Mouse (Mus musculus): ENCODE measurements around the gene Bri3. TPM values are rescaled to one million over a fixed set of nuclear protein-coding genes. Genes with fewer than 3 reads are reported as not detected.
A peak's percentile ranks its signal among the peaks of the same experiment; 100 is the strongest.

The Bri3 gene
- total RNA-seq, 2 experiments from 2014 or later = 64.7 to 65.3 TPM

DNA sequence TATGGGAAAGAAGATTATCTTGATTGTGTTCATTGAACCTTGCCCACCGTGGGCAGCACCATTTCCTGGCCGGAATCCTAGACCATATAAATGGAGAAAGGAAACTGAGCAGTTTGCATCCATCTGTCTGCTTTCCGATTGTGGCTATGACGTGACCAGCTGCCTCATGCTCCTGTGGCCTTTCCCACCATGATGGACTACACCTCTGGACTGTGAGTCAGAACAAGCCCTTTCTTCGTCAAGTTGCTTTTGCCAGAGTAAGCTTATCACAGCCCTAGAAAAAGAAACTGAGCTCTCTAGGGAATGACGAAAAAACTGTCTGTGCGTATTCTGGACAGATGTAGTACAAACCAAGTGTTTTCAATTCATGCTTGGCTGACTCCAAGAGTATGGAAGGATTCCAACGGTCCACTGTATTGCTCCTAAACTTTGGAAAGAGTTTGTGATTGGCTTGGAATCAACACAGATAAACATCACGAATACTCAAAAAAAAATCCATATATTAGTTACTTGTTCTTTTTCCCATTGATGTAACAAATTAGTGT lies 124.5 kb downstream of the Bri3 start:
- H3K4me3 ChIP-seq = no peak overlapping the region
- no peak for TF ChIP-seq CTCF (conservative IDR thresholded peaks at IDR 0.05)
- no peak for DNase-seq (ENCODE audit: low spot score in 2 of 2)

DNA sequence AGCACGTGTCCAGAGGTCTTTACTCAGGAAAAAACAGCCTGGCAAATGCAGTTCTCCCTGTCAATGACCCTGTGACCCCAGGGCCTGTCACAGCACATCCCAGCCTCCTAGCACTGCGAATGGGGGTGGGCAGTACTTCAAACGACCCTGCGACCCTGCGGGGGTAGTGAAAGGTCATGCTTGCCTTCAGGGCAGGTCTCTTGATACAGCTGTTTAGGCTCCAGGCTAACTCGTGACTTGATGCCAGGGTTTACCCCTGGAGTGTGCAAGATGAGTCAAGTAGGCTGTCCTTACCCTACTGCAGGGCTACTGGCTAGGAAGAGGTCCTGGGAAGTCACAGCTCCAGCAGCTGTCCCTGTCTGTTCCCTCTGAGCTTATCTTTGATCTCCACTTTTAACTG lies 126.7 kb downstream of the Bri3 start:
- H3K27ac ChIP-seq = no peak overlapping the region
- no peak overlapping the region for H3K4me3 ChIP-seq
- no peak for TF ChIP-seq CTCF (conservative IDR thresholded peaks at IDR 0.05)
- no peak for DNase-seq (ENCODE audit: low spot score in 2 of 2)

More for the DNA sequence above, 124.5 kb downstream of the Bri3 start:
- H3K27ac ChIP-seq = no peak overlapping the region

DNA sequence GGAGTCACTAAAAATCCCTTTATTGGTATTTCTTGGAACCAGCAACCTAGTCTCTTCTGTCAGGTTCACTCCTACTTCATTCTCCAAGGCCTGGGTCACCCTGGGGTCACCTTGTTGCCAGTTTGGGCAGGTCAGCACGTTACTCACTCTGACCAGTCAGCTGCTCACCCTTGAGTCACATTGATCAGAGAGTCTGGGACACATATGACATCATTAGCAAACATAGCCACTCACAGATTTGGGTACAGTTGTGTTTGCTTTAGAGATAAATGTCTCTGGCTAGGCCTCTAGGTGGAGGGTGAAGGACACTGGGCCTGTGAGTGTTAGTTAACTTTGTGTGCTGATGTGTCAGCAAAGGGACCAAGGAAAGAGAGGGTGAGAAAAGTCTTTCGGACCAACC lies 127.9 kb downstream of the Bri3 start:
- no peak overlapping the region for H3K27ac ChIP-seq
- no peak for DNase-seq (ENCODE audit: low spot score in 2 of 2)
- H3K4me3 ChIP-seq = no peak overlapping the region
- TF ChIP-seq CTCF (conservative IDR thresholded peaks at IDR 0.05) = no peak

DNA sequence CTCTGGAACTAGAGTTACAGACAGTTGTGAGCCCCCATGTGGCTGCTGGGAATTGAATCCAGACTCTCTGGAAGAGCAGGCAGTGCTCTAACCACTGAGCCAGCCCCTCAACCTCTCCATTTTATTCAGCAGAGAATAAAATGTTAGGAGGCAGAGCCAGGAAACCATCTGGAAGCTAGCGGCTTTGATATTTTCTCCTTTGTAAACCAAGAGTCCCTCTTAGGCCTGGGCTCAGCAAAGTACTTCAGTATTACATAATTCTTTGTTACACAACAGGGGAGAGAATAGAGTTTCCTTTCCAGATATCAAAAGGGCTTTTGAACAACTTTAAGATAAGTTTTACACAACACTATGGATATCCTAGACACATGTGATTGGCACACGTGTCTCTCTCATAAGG lies 128.6 kb downstream of the Bri3 start:
- Histone ChIP-seq H3K27ac (0 out of 2 replicates have a peak overlapping the region, but pooled peaks have one; percentile 36), H3K4me3 (no peak overlapping the region)
- no peak for TF ChIP-seq CTCF (conservative IDR thresholded peaks at IDR 0.05)
- no peak for DNase-seq (ENCODE audit: low spot score in 2 of 2)

DNA sequence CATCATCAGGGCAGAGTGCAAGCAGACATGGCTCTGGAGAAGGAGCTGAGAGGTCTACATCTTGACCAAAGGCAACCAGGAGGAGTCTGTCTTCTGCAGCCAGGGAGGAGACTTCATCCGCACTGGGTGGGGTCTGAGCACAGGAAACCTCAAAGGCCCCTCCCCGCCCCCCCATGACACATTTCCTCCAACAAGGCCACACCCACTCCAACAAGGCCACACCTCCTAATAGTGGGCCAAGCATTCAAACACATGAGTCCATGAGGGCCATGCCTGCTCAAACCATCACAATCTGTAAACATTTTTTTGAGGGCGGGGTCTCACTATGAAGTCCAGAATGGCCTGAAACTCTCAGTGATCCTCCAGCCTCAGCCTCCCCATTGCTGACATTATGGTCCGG lies 135.2 kb downstream of the Bri3 start:
- TF ChIP-seq CTCF (conservative IDR thresholded peaks at IDR 0.05) = no peak
- no peak for DNase-seq (ENCODE audit: low spot score in 2 of 2)
- no peak overlapping the region for H3K27ac ChIP-seq
- H3K4me3 ChIP-seq = no peak overlapping the region

DNA sequence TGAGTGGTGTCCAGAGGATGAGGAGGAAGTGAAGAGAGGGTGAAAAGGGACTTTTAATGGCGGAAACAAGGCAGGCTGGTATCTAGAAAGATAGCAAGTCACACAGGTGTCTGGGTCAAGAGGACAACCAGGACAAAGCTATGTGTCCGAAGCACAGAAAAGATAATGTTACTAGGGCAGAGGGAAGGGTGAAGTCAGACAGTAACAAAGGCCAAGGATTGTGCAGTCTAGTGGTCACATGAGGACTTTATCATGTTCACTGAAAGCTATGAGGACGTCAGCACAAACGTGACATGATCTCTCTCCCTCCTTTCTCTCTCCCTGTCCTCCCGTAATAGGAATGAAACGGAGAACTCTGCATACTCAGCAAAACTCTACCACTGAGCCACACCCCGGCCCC lies 136.5 kb downstream of the Bri3 start:
- Histone ChIP-seq H3K27ac (no peak overlapping the region), H3K4me3 (no peak overlapping the region)
- no peak for TF ChIP-seq CTCF (conservative IDR thresholded peaks at IDR 0.05)
- no peak for DNase-seq (ENCODE audit: low spot score in 2 of 2)

DNA sequence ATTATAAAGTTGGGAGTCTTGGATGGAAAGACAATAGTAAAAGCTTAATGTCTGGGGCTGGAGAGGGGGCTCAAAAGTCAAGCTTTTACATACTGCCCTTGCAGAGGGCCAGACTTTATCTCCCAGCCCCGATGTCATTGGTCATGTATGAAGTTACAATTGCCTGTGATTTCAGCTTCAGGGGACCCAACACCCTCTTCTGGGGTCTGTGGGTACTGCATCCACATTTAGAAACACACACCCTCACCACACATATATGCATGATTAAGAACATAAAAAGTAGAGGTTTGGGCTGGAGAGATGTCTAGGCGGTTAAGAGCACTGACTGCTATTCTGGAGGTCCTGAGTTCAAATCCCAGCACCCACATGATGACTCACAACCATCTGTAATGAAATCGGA lies 137.5 kb downstream of the Bri3 start:
- Histone ChIP-seq H3K27ac (no peak overlapping the region), H3K4me3 (no peak overlapping the region)
- no peak for DNase-seq (ENCODE audit: low spot score in 2 of 2)
- TF ChIP-seq CTCF (conservative IDR thresholded peaks at IDR 0.05) = peak; percentile 64

DNA sequence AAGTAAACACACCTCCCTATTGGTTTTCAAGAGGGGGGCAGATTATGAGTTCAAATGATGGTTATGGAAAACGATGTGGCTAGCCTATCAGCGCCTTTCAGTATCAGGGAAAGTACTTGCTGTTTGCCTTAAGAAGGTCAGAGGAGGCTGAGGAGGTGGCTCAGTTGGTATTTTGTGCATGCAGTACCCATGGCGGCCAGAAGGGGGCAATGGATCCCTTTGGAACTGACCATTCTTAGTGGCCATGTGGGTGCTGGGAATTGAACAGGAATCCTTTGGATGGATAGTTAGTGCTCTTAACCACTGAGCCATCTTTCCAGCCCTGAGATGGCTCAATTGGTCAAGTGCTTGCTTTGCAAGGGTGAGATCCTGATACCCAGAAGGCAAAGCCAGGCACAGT lies 139.7 kb downstream of the Bri3 start:
- no peak for DNase-seq (ENCODE audit: low spot score in 2 of 2)
- TF ChIP-seq CTCF (conservative IDR thresholded peaks at IDR 0.05) = peak; percentile 67
- Histone ChIP-seq H3K27ac (no peak overlapping the region), H3K4me3 (no peak overlapping the region)

DNA sequence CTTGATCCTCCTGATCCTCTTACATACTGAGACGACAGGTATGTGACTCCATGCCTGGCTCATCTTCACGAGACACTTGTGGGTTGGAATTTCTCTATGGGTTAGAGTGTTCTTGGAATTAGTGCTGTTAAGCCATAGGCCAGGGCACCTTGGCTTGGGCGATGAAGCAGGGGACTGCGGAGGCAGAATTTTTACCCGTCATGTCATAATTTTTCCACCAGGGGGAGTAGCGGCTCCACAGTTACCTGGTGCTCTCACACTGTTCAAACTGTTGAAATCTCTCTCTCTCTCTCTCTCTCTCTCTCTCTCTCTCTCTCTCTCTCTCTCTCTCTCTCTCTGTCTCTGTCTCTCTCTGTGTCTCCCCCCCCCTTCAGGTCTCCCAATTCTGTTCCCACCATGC lies 143.6 kb downstream of the Bri3 start:
- Histone ChIP-seq H3K27ac (no peak overlapping the region), H3K4me3 (no peak overlapping the region)
- DNase-seq (ENCODE audit: low spot score in 2 of 2) = peak; percentile 32 to 66
- peak; percentile 78 for TF ChIP-seq CTCF (conservative IDR thresholded peaks at IDR 0.05)

DNA sequence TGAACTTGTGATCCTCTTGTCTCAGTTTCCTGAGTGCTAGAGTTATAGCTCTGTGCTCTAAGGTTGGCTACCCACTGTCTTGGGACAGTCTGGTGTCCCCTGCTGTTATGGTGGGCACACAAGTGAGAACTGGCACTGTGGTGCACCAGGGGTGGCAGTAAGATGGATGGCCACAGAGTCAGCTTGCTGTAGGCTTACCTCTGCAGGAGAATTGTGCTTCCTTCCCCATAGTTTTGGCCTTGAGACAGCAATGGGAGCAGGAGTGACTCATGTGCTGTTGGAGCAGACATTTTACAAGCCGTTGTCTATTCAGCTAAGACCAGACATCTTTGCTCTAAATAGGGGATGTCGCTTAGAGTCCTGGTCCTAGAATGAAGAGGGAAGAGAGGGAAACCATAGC lies 149.9 kb downstream of the Bri3 start:
- Histone ChIP-seq H3K27ac (no peak overlapping the region), H3K4me3 (no peak overlapping the region)
- no peak for DNase-seq (ENCODE audit: low spot score in 2 of 2)
- TF ChIP-seq CTCF (conservative IDR thresholded peaks at IDR 0.05) = no peak

DNA sequence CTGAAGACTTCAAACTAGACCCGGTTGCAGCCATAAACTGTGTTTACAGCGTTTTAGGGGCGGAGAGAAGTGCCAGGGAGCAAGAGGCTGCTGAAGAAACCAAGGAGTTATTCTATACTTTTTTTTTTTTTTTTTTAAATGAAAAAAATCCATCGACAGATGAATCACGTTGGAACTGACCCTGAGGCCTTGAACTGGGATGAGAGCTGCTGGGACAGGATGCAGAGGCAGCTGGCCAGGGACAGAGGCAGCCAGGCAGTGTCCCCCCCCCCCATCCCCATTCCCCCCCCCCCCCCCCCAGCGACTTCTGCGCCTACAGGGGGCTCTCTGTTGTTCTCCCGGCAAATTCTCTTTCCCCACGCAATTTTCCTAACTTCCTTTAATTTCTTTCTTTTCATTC lies 153.3 kb downstream of the Bri3 start:
- Histone ChIP-seq H3K27ac (no peak overlapping the region), H3K4me3 (no peak overlapping the region)
- DNase-seq (ENCODE audit: low spot score in 2 of 2) = no peak
- TF ChIP-seq CTCF (conservative IDR thresholded peaks at IDR 0.05) = no peak

DNA sequence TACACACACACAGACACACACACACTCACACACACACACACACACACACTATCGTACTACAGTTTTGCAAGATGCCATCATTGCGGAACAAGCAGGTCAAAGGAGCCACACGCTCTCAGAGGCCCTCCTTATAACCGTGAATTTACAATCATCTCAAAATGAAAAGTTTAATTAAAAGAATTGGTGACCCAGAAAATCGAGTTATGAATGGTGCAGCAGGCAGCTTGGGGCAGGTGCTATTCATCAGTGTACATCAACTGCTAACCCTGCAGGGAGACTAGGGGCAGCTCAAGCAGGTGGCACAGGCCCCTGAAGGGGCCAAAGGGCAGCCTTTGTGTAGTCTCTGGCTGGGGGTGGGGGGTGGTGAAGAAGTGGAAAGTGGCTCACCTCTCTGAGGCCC lies 156.6 kb downstream of the Bri3 start:
- H3K27ac ChIP-seq = no peak overlapping the region
- no peak overlapping the region for H3K4me3 ChIP-seq
- DNase-seq (ENCODE audit: low spot score in 2 of 2) = no peak
- no peak for TF ChIP-seq CTCF (conservative IDR thresholded peaks at IDR 0.05)

DNA sequence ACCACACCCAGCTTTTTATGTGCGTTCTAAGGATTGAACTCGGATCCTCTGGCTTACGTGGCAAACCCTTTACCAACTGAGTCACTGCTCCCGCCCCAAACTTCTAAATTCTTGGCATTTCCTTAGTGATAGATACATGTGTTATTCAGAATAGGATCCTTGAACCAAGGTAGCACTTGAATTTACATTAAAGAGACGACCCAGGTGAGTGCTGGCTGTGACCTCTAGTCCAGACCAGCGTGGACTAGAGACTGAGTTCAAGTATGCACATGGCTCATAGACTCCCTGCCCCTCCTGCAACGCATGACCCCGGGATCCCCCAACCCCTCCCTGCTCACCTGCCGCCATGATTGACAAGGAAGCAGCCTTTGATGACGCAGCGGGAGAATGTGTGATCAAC lies 162.0 kb downstream of the Bri3 start:
- H3K27ac ChIP-seq = no peak overlapping the region
- H3K4me3 ChIP-seq = no peak overlapping the region
- no peak for DNase-seq (ENCODE audit: low spot score in 2 of 2)
- no peak for TF ChIP-seq CTCF (conservative IDR thresholded peaks at IDR 0.05)

DNA sequence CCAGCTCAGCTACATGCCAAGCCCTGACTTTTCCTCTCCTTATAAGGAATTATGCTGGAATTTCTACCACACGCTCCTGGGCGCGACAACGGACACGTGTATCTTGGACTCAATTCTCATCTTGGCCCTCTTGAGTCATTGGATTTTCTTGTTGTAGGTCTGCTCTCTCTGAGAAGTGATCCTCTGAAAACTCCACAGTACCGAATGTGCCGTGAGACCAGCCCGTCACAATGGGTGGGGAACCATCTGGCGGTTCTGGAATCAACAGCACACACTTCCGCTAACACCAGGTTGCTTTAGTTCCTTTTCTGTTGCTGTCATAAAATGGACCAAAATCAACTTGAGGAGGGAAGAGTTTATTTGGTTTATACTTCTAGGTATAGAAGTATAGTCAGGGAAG lies 166.4 kb downstream of the Bri3 start:
- TF ChIP-seq CTCF (conservative IDR thresholded peaks at IDR 0.05) = no peak

DNA sequence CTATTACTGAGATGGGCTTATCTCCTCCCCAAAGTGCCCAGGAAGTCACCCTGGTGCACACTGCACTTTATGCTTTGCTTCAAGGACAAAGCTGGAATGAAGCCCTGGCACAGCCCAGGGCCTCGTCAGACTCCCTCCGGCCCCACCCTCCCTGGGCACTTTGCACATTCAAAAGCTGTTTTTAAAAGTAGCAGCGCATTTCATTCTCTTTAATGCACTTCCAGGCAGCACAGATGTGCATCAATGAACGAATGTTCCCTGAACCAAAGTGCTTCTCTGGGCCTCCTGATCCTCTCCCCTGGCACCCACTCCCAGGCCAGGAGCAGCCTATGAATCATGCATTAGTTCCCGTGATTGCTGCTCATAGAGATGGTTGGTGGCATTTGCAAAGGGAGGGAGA lies 167.5 kb downstream of the Bri3 start:
- Histone ChIP-seq H3K4me3 (no peak overlapping the region), H3K27ac (0 out of 2 replicates have a peak overlapping the region, but pooled peaks have one; percentile 23)
- no peak for DNase-seq (ENCODE audit: low spot score in 2 of 2)
- TF ChIP-seq CTCF (conservative IDR thresholded peaks at IDR 0.05) = no peak

More for the DNA sequence above, 166.4 kb downstream of the Bri3 start:
- peak; percentile 29 to 54 for DNase-seq (ENCODE audit: low spot score in 2 of 2)
- Histone ChIP-seq H3K4me3 (no peak overlapping the region), H3K27ac (peak overlapping the region; percentile 39; the same call in 1 of the 2 replicates)

Measured in layer of hippocampus, adult 2 months (tissue).